Mouse (Mus musculus): Measurements from ENCODE around the gene Nav2.
A peak's percentile ranks its signal among the peaks of the same experiment; 100 is the strongest.

Gene Nav2

GRCm38 (mm10) chr7:49202971-49203370 lies 294.5 kb downstream of the Nav2 start:
- DNase-seq (ENCODE audit: low read depth, low spot score) = no peak

GRCm38 (mm10) chr7:49204856-49205255 lies 296.3 kb downstream of the Nav2 start:
- no peak for DNase-seq (ENCODE audit: low read depth, low spot score)

- DNase-seq (ENCODE audit: low read depth, low spot score) = no peak
These were observed 297.0 kb downstream of the Nav2 start for GRCm38 (mm10) chr7:49205551-49205950.

GRCm38 (mm10) chr7:49206775-49207676 lies 298.5 kb downstream of the Nav2 start:
- no peak for DNase-seq (ENCODE audit: low read depth, low spot score)

GRCm38 (mm10) chr7:49209526-49209925 lies 301.0 kb downstream of the Nav2 start:
- no peak for DNase-seq (ENCODE audit: low read depth, low spot score)

- no peak for DNase-seq (ENCODE audit: low read depth, low spot score)
These were observed 302.2 kb downstream of the Nav2 start for GRCm38 (mm10) chr7:49210721-49211120.

GRCm38 (mm10) chr7:49213011-49213410 lies 304.5 kb downstream of the Nav2 start:
- DNase-seq (ENCODE audit: low read depth, low spot score) = no peak

GRCm38 (mm10) chr7:49217786-49218185 lies 309.3 kb downstream of the Nav2 start:
- no peak for DNase-seq (ENCODE audit: low read depth, low spot score)

GRCm38 (mm10) chr7:49225741-49226140 lies 317.2 kb downstream of the Nav2 start:
- DNase-seq (ENCODE audit: low read depth, low spot score) = no peak

- no peak for DNase-seq (ENCODE audit: low read depth, low spot score)
These were observed 324.5 kb downstream of the Nav2 start for GRCm38 (mm10) chr7:49232969-49233368.

- no peak for DNase-seq (ENCODE audit: low read depth, low spot score)
These were observed 325.8 kb downstream of the Nav2 start for GRCm38 (mm10) chr7:49234288-49234687.

GRCm38 (mm10) chr7:49235271-49235681 lies 326.8 kb downstream of the Nav2 start:
- DNase-seq (ENCODE audit: low read depth, low spot score) = no peak

- no peak for DNase-seq (ENCODE audit: low read depth, low spot score)
These were observed 327.3 kb downstream of the Nav2 start for GRCm38 (mm10) chr7:49235821-49236220.

- no peak for DNase-seq (ENCODE audit: low read depth, low spot score)
These were observed 331.9 kb downstream of the Nav2 start for GRCm38 (mm10) chr7:49240461-49240860.

- DNase-seq (ENCODE audit: low read depth, low spot score) = no peak
These were observed 332.8 kb downstream of the Nav2 start for GRCm38 (mm10) chr7:49241229-49241751.

- DNase-seq (ENCODE audit: low read depth, low spot score) = no peak
These were observed 333.7 kb downstream of the Nav2 start for GRCm38 (mm10) chr7:49242261-49242660.

- no peak for DNase-seq (ENCODE audit: low read depth, low spot score)
These were observed 334.6 kb downstream of the Nav2 start for GRCm38 (mm10) chr7:49243079-49243478.

- peak; percentile 95 for DNase-seq (ENCODE audit: low read depth, low spot score)
These were observed 337.2 kb downstream of the Nav2 start for GRCm38 (mm10) chr7:49245537-49246239.

- no peak for DNase-seq (ENCODE audit: low read depth, low spot score)
These were observed 337.7 kb downstream of the Nav2 start for GRCm38 (mm10) chr7:49246240-49246578.

GRCm38 (mm10) chr7:49246584-49247481 lies 338.3 kb downstream of the Nav2 start:
- DNase-seq (ENCODE audit: low read depth, low spot score) = peak; percentile 62

- peak; percentile 5 for DNase-seq (ENCODE audit: low read depth, low spot score)
These were observed 339.3 kb downstream of the Nav2 start for GRCm38 (mm10) chr7:49247744-49248331.
